ENCODE assay signal across 34 mouse cellular contexts in genomic region chr7:101535102-101535501, GRCm38 (mm10). TPM values are rescaled to one million over a fixed set of nuclear protein-coding genes. Genes with fewer than 3 reads are reported as not detected.
DNase-seq lines count a peak whose midpoint lies in the region; ATAC-seq and TF ChIP-seq lines count a peak whose summit lies in the region.
"Had no signal": no experiment of that assay in that cellular context is flagged by ENCODE, and none has a peak within 500 bp of the region (broad histone marks: within the 10 kb centered on the region; RNA-seq: fewer than 3 reads in every experiment).

No protein-coding gene starts in this region.

- intact Hi-C loops in left cerebral cortex, adult 2 months (cut with DNase I), result no loop called here
- intact Hi-C loops in left cerebral cortex, postnatal 25 days (cut with DNase I), result no loop called here

- peaks cover 15% of the 10 kb centered on the region for H3K4me1 ChIP-seq in forebrain, postnatal 0 days (ENCODE audit: insufficient read depth)
- no peaks in the 10 kb centered on the region for H3K4me1 ChIP-seq in forebrain, embryonic 14.5 days (ENCODE audit: control insufficient read depth, insufficient read depth, low read length)
- H3K4me1 ChIP-seq: embryonic facial prominence, embryonic 13.5 days; heart, embryonic 12.5 days; limb, embryonic 13.5 days; lung, embryonic 15.5 days had no signal

- H3K9ac ChIP-seq in forebrain, postnatal 0 days, result no peak overlapping the region
- H3K9ac ChIP-seq in forebrain, embryonic 14.5 days (ENCODE audit: low read length), result no peak overlapping the region
- H3K9ac ChIP-seq: embryonic facial prominence, embryonic 13.5 days; heart, embryonic 12.5 days; limb, embryonic 13.5 days; lung, embryonic 15.5 days; midbrain, embryonic 13.5 days had no signal

- H3K9me3 ChIP-seq in forebrain, postnatal 0 days (ENCODE audit: low read length), result no peaks in the 10 kb centered on the region
- H3K9me3 ChIP-seq in forebrain, embryonic 14.5 days (replicated peaks; ENCODE audit: control insufficient read depth, low read length), result no peaks in the 10 kb centered on the region
- H3K9me3 ChIP-seq: embryonic facial prominence, embryonic 13.5 days; forebrain, embryonic 10.5 days; heart, embryonic 12.5 days; limb, embryonic 13.5 days; lung, embryonic 15.5 days; midbrain, embryonic 13.5 days had no signal

- DNase-seq in adrenal gland, adult (ENCODE audit: inconsistent age in 2 of 2, low spot score in 1 of 2), result peak; percentile 26 to 67
- DNase-seq in adrenal gland, adult 18-20 months (ENCODE audit: low spot score in 2 of 2), result no peak
- no peak for DNase-seq in forebrain, postnatal 0 days
- DNase-seq in forebrain, embryonic 14.5 days (ENCODE audit: low spot score), result no peak
- no peak for DNase-seq in left cerebral cortex, adult 2 months (ENCODE audit: extremely low spot score in 1 of 2, low spot score in 2 of 2)
- DNase-seq in left cerebral cortex, postnatal 25 days (ENCODE audit: low spot score in 2 of 2), result no peak
- DNase-seq in adrenal gland, postnatal 25 days, result peak; percentile 20
- no peak for DNase-seq in lung, postnatal 36 days
- DNase-seq: cerebellum, adult 18-20 months; gastrocnemius, adult 2 months; gastrocnemius, postnatal 36 days; heart, adult 18-20 months; heart, postnatal 4 days; kidney, adult 9 months; kidney, postnatal 10 days; layer of hippocampus, adult 9-11 months; right cerebral cortex, postnatal 4 days; thymus, adult 2 months; thymus, postnatal 36 days had no signal

- H3K4me2 ChIP-seq in forebrain, postnatal 0 days (ENCODE audit: low read depth), result no peak overlapping the region
- no peak overlapping the region for H3K4me2 ChIP-seq in forebrain, embryonic 14.5 days (ENCODE audit: low read length)
- H3K4me2 ChIP-seq: embryonic facial prominence, embryonic 13.5 days; heart, embryonic 12.5 days; limb, embryonic 13.5 days; liver, embryonic 11.5 days; lung, embryonic 15.5 days; midbrain, embryonic 13.5 days had no signal

- ATAC-seq in forebrain, postnatal 0 days, result peak; percentile 17; the same call in 1 of the 2 replicates
- ATAC-seq in forebrain, embryonic 14.5 days, result no peak
- ATAC-seq: midbrain, embryonic 13.5 days had no signal

- H3K27me3 ChIP-seq in forebrain, postnatal 0 days (ENCODE audit: insufficient read depth, low read length), result no peaks in the 10 kb centered on the region
- H3K27me3 ChIP-seq in forebrain, embryonic 14.5 days (replicated peaks; ENCODE audit: control insufficient read depth, insufficient read depth, low read length), result no peaks in the 10 kb centered on the region
- H3K27me3 ChIP-seq: embryonic facial prominence, embryonic 13.5 days; lung, embryonic 15.5 days; midbrain, embryonic 13.5 days had no signal

- no peaks in the 10 kb centered on the region for H3K36me3 ChIP-seq in forebrain, postnatal 0 days (ENCODE audit: insufficient read depth)
- H3K36me3 ChIP-seq in forebrain, embryonic 14.5 days (ENCODE audit: control insufficient read depth, insufficient read depth, low read length), result no peaks in the 10 kb centered on the region
- H3K36me3 ChIP-seq: embryonic facial prominence, embryonic 13.5 days; forebrain, embryonic 10.5 days; heart, embryonic 12.5 days; limb, embryonic 13.5 days; lung, embryonic 15.5 days; midbrain, embryonic 13.5 days had no signal

- no peak overlapping the region for H3K4me3 ChIP-seq in forebrain, postnatal 0 days (ENCODE audit: low read depth, low read length)
- no peak overlapping the region for H3K4me3 ChIP-seq in forebrain, embryonic 14.5 days (ENCODE audit: low read depth, low read length)
- no peak overlapping the region for H3K4me3 ChIP-seq in left cerebral cortex, adult 2 months
- H3K4me3 ChIP-seq: embryonic facial prominence, embryonic 13.5 days; forebrain, embryonic 10.5 days; gastrocnemius, adult 2 months; heart, embryonic 12.5 days; limb, embryonic 13.5 days; lung, embryonic 15.5 days; midbrain, embryonic 13.5 days had no signal

- H3K27ac ChIP-seq in forebrain, postnatal 0 days (ENCODE audit: low read depth, low read length), result no peak overlapping the region; the same call in 1 of the 2 replicates
- no peak overlapping the region for H3K27ac ChIP-seq in forebrain, embryonic 14.5 days (ENCODE audit: low read depth, low read length)
- peak overlapping the region; percentile 60 for H3K27ac ChIP-seq in left cerebral cortex, adult 2 months
- H3K27ac ChIP-seq: embryonic facial prominence, embryonic 13.5 days; forebrain, embryonic 10.5 days; gastrocnemius, adult 2 months; limb, embryonic 13.5 days; lung, embryonic 15.5 days; midbrain, embryonic 13.5 days had no signal

- no peak for TF ChIP-seq CTCF in forebrain, postnatal 0 days (IDR thresholded peaks at IDR 0.05; ENCODE audit: low read depth)
- TF ChIP-seq CTCF in left cerebral cortex, adult 2 months (IDR thresholded peaks at IDR 0.05), result no peak

- WGBS in forebrain, postnatal 0 days, result 44% methylated on average over 10 of the region's 10 CpGs
- 76% methylated on average over 10 of the region's 10 CpGs for WGBS in forebrain, embryonic 14.5 days

RNA-seq across cellular contexts. Expression of gene Art2b, which starts 50.3 kb away (rescaled TPM):
- total RNA-seq in adrenal gland, adult 18-20 months (2021), result under 1 TPM in 1 of 2 experiments, not detected in 1; 0.19 TPM
- total RNA-seq in forebrain, postnatal 0 days (2014; rRNA removed), result not detected in 2 replicates
- polyA plus RNA-seq in forebrain, postnatal 0 days (2015; fragmentation: Nextera tagmentation; extraction: Ambion mirVana), result not detected in 2 replicates
- polyA plus RNA-seq in forebrain, embryonic 14.5 days (2014; fragmentation: Nextera tagmentation; extraction: Ambion mirVana), result not detected in 2 replicates
- total RNA-seq in left cerebral cortex, adult 2 months (2021), result not detected
- total RNA-seq in left cerebral cortex, postnatal 25 days (2021), result not detected
- not detected in 2 replicates for total RNA-seq in adrenal gland, postnatal 25 days (2021)
- total RNA-seq: CH12.LX; common myeloid progenitor, adult 5-6 weeks; ES-E14; gastrocnemius, adult 2 months; gastrocnemius, postnatal 36 days; heart, postnatal 4 days; left cerebral cortex, adult 18-20 months; left cerebral cortex, postnatal 36 days had no signal
- polyA plus RNA-seq: C2C12; embryonic facial prominence, embryonic 13.5 days; forebrain, embryonic 10.5 days; heart, embryonic 12.5 days; heart, postnatal 0 days; limb, embryonic 13.5 days; liver, embryonic 11.5 days; lung, embryonic 15.5 days; midbrain, embryonic 13.5 days; neural tube, embryonic 11.5 days had no signal

Comparison
In these comparisons a context has a peak if more than half of its experiments do, and no peak if none do; other contexts are left out.
1. DNase-seq: peak in adrenal gland, adult (2 of 2) and adrenal gland, postnatal 25 days (single experiment); none in adrenal gland, adult 18-20 months (0 of 2), forebrain, postnatal 0 days (single experiment), forebrain, embryonic 14.5 days (single experiment), left cerebral cortex, adult 2 months (0 of 2), left cerebral cortex, postnatal 25 days (0 of 2) and lung, postnatal 36 days (single experiment).